ENCODE assay signal across 8 mouse cellular contexts in the genomic region with DNA sequence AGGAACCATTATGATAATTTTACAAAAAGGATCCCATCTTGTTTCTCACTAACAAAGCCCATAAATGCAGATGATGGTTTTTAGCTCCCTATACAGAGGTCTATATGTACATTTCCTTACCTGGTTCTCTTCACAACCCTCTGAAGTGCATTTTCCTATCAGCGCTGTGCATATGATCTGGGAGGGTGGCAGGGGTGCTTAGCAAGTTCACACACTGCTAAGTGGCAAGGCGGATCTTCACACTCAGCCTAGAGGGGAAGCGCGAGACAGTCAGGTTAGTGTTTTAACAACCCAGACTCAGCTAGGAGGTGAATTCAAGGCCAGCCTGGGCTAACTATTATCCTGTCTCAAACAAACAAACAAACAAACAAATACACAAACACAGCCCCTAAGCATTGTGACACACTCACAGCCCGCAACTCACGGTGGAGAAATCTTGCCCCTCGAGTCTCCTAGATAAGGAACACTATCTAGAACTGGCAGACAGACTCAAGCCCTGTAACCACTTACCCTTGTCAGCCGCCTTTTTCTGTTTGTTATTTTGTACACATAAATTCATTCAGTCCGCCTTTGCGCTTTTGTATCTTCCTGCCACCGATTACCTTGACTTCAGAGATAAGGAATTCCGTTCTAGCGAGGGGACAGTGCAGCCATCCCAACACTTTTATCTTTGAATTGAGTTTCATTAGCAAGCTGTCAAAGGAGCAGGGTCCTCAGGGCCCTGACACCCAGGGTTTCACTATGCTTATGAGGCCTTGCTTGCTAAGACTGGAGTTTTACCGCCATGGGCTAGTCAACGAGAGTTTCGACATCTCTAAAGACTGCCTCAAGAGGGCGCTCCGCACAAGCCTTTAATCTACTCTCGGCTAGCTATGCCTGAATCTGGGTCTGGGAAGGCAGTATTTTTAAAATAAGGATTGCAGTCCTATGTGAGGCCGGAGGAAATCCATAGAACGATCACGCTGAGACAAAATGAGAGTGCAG. TPM values are rescaled to one million over a fixed set of nuclear protein-coding genes. Genes with fewer than 3 reads are reported as not detected.
DNase-seq lines count a peak whose midpoint lies in the region; ATAC-seq and TF ChIP-seq lines count a peak whose summit lies in the region.

No protein-coding gene starts in this region.

- H3K36me3 ChIP-seq in kidney, embryonic 14.5 days (ENCODE audit: control insufficient read depth, insufficient read depth, low read length) = no peaks in the 10 kb centered on the region
- no peaks in the 10 kb centered on the region for H3K36me3 ChIP-seq in limb, embryonic 14.5 days (ENCODE audit: control insufficient read depth, insufficient read depth, low read length)

- H3K9ac ChIP-seq in kidney, embryonic 14.5 days (ENCODE audit: low read depth, low read length) = no peak overlapping the region
- no peak overlapping the region for H3K9ac ChIP-seq in limb, embryonic 14.5 days (ENCODE audit: low read depth, low read length, severe bottlenecking)

- H3K27ac ChIP-seq in bone marrow macrophage, adult 2 months (ENCODE audit: insufficient read depth, low read depth, low read length) = no peak overlapping the region
- H3K27ac ChIP-seq in kidney, embryonic 14.5 days (ENCODE audit: low read depth, low read length) = no peak overlapping the region
- H3K27ac ChIP-seq in limb, embryonic 14.5 days (replicated peaks; ENCODE audit: low read depth, low read length) = no peak overlapping the region

- H3K27me3 ChIP-seq in kidney, embryonic 14.5 days (ENCODE audit: control insufficient read depth, insufficient read depth, low read length) = no peaks in the 10 kb centered on the region
- H3K27me3 ChIP-seq in limb, embryonic 14.5 days (ENCODE audit: control insufficient read depth, insufficient read depth, low read length) = no peaks in the 10 kb centered on the region

- 47% methylated on average over 22 of the region's 22 CpGs for WGBS in kidney, embryonic 14.5 days
- WGBS in limb, embryonic 14.5 days = 44% methylated on average over 22 of the region's 22 CpGs

- H3K4me2 ChIP-seq in kidney, embryonic 14.5 days (replicated peaks; ENCODE audit: low read depth, low read length) = no peak overlapping the region
- no peak overlapping the region for H3K4me2 ChIP-seq in limb, embryonic 14.5 days (replicated peaks; ENCODE audit: low read depth, low read length, severe bottlenecking)

- TF ChIP-seq CTCF in bone marrow macrophage, adult 2 months (IDR thresholded peaks at IDR 0.05; ENCODE audit: low read depth, low read length) = peak; percentile 47

- no peaks in the 10 kb centered on the region for H3K9me3 ChIP-seq in kidney, embryonic 14.5 days (ENCODE audit: control insufficient read depth, low read length)
- H3K9me3 ChIP-seq in limb, embryonic 14.5 days (ENCODE audit: control insufficient read depth, low read length) = no peaks in the 10 kb centered on the region

- no peak overlapping the region for H3K4me3 ChIP-seq in bone marrow macrophage, adult 2 months (ENCODE audit: insufficient read depth, low read length)
- no peak overlapping the region for H3K4me3 ChIP-seq in kidney, embryonic 14.5 days (ENCODE audit: low read length)
- H3K4me3 ChIP-seq in limb, embryonic 14.5 days (replicated peaks; ENCODE audit: low read length) = no peak overlapping the region

- peak; percentile 83 for DNase-seq in 416B (ENCODE audit: low read depth)
- peak; percentile 45 to 70 for DNase-seq in heart, adult 9 months (ENCODE audit: low spot score in 2 of 2)
- peak; percentile 96 for DNase-seq in limb, embryonic 14.5 days (ENCODE audit: low spot score)
- peak; percentile 13 to 41 for DNase-seq in monocyte, adult 2 months (ENCODE audit: low read depth in 1 of 2, low spot score in 2 of 2)
- peak; percentile 21 to 55 for DNase-seq in spleen, postnatal 14 days (ENCODE audit: low spot score in 2 of 2)

- peak; percentile 70 for ATAC-seq in erythroblast, adult 5-6 weeks (replicated peaks; ENCODE audit: low FRiP score, poor library complexity, severe bottlenecking)
- ATAC-seq in kidney, embryonic 14.5 days (ENCODE audit: low FRiP score, low TSS enrichment) = peak; percentile 72
- peak; percentile 71 for ATAC-seq in limb, embryonic 14.5 days (ENCODE audit: low FRiP score, low read depth)

- TF ChIP-seq POLR2A in bone marrow macrophage, adult 2 months (IDR thresholded peaks at IDR 0.05; ENCODE audit: borderline replicate concordance, low read depth, low read length) = no peak
- no peak for TF ChIP-seq POLR2A in limb, embryonic 14.5 days (IDR thresholded peaks at IDR 0.05; ENCODE audit: borderline replicate concordance, extremely low read depth, insufficient read depth, insufficient read length)

- H3K4me1 ChIP-seq in bone marrow macrophage, adult 2 months (ENCODE audit: control insufficient read depth, insufficient read depth, low read length) = no peaks in the 10 kb centered on the region
- peaks cover 7% of the 10 kb centered on the region; the same call in 1 of the 2 replicates for H3K4me1 ChIP-seq in kidney, embryonic 14.5 days (ENCODE audit: control insufficient read depth, insufficient read depth, low read length)
- H3K4me1 ChIP-seq in limb, embryonic 14.5 days (ENCODE audit: control insufficient read depth, insufficient read depth, low read length) = peaks cover 4% of the 10 kb centered on the region; the same call in 1 of the 2 replicates

RNA-seq across cellular contexts. Expression of a gene that starts 53.0 kb away (rescaled TPM):
- polyA plus RNA-seq in bone marrow macrophage, adult 2 months (2012; ENCODE audit: insufficient read depth, insufficient read length, missing spikeins) = 0.38 and 0.43 TPM in 2 replicates
- 2.9 and 3.5 TPM in 2 replicates for total RNA-seq in erythroblast, adult 5-6 weeks (2015; ENCODE audit: low replicate concordance)
- 1.1 and 4.4 TPM in 2 replicates for total RNA-seq in erythroblast, adult 5-6 weeks (2017; ENCODE audit: low replicate concordance)
- polyA plus RNA-seq in kidney, embryonic 14.5 days (2014; fragmentation: Nextera tagmentation; extraction: Ambion mirVana) = 3.0 and 4.5 TPM in 2 replicates
- polyA plus RNA-seq in limb, embryonic 14.5 days (2012; rRNA removed) = 22.3 and 25.9 TPM in 2 replicates
- 21.1 and 25.6 TPM in 2 replicates for polyA plus RNA-seq in limb, embryonic 14.5 days (2014; fragmentation: Nextera tagmentation; extraction: Ambion mirVana)

Comparison
In these comparisons a context has a peak if more than half of its experiments do, and no peak if none do; other contexts are left out.
1. DNase-seq: peak in every context shown above with its lines; median percentile 96 in limb, embryonic 14.5 days; 83 in 416B; 58 in heart, adult 9 months; 38 in spleen, postnatal 14 days; 27 in monocyte, adult 2 months.